Mouse (Mus musculus) intestine, embryonic 14.5 days (tissue): ENCODE data around the gene Dld. TPM values are rescaled to one million over a fixed set of nuclear protein-coding genes. Genes with fewer than 3 reads are reported as not detected.

Experiments
- ATAC-seq: fragments of 200-750 bp; cut with Nextera tagmentation; replicated peaks from 2 replicates; pipeline ENCODE4 v1.8.0; 2017; ENCODE audit warnings: low read depth, moderate number of reproducible peaks, moderate TSS enrichment, moderate library complexity; ENCODE audit not compliant: low FRiP score, low TSS enrichment
- DNase-seq: peaks from one replicate; pipeline ENCODE4 v3.0.0-alpha.2; 2018; ENCODE audit warnings: low spot score
- H3K27ac ChIP-seq: fragments of 300-500 bp; sonication (generic); 2 replicates; pipeline ENCODE4 v1.5.1; 2014; ENCODE audit warnings: low read depth, mild to moderate bottlenecking, control low read depth
- H3K27me3 ChIP-seq: fragments of 300-500 bp; sonication (generic); replicated peaks from 2 replicates; pipeline ENCODE4 v1.6.1; 2014; ENCODE audit warnings: low read length, control low read depth; ENCODE audit not compliant: control insufficient read depth, insufficient read depth
- H3K36me3 ChIP-seq: fragments of 300-500 bp; sonication (generic); 2 replicates; pipeline ENCODE4 v1.6.1; 2014; ENCODE audit warnings: low read length, control low read depth; ENCODE audit not compliant: control insufficient read depth, insufficient read depth
- H3K4me1 ChIP-seq: fragments of 300-500 bp; sonication (generic); replicated peaks from 2 replicates; pipeline ENCODE4 v1.6.1; 2014; ENCODE audit warnings: low read length, control low read depth, mixed read lengths; ENCODE audit not compliant: control insufficient read depth, insufficient read depth
- H3K4me2 ChIP-seq: fragments of 300-500 bp; sonication (generic); 2 replicates; pipeline ENCODE4 v1.6.1; 2014; ENCODE audit warnings: low read length
- H3K4me3 ChIP-seq: fragments of 300-500 bp; sonication (generic); 2 replicates; pipeline ENCODE4 v1.5.1; 2014; ENCODE audit warnings: low read depth, low read length, control low read depth, mixed read lengths
- H3K9ac ChIP-seq: fragments of 300-500 bp; sonication (generic); 2 replicates; pipeline ENCODE4 v1.6.1; 2014; ENCODE audit warnings: mild to moderate bottlenecking, low read length
- H3K9me3 ChIP-seq: fragments of 300-500 bp; sonication (generic); 2 replicates; pipeline ENCODE4 v1.6.1; 2016; ENCODE audit warnings: low read length, control low read depth; ENCODE audit not compliant: control insufficient read depth
- WGBS: fragments of 180-500 bp; shearing (Covaris S2); extraction: QIAGEN DNeasy Blood & Tissue Kit; methylation state at CpG from one replicate; pipeline ENCODE4 v1.1.7; 2014; 5-methylcytosine and 5-hydroxymethylcytosine counted together
- polyA plus RNA-seq: library from polyadenylated mRNA; unstranded; fragments of >200 nt; fragmentation: Nextera tagmentation; extraction: Ambion mirVana; gene quantifications from 2 replicates; pipeline ENCODE4 v1.2.1, GENCODE M21; 2014

Gene Dld
- polyA plus RNA-seq, 1 experiment from 2014 or later, result 128 TPM

DNA sequence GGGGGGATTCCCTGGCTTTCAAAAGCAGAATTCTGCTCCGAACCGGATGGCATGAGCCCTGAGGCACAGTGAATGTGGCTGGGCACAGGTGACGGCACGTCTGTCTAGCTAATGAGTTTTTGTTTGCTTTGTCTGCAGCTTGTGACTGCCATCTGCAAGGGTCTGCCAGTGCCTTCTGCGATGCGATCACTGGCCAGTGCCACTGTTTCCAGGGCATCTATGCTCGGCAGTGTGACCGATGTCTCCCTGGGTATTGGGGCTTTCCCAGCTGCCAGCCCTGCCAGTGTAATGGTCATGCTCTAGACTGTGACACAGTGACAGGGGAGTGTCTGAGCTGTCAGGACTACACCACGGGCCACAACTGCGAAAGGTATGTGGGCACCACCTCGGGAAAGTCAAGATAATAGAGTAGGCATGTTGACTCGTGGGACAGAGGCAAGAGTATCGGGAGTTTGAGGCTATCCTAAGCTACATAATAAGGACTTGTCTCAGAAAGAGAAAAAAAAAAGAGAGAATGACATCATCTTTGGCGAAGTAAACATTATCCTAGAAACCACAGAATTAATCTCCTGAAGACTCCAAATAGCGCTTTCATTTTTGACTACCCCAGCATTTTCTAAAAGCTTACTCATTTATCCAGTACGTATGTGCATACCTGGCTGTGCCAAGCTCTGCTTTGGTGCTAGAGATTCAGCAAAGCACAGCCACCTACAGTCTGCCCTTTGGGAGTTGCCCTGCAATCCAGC is 48.3 kb downstream of the Dld start:
- Histone ChIP-seq H3K4me3 (no peak overlapping the region), H3K9ac (no peak overlapping the region), H3K27me3 (no peaks in the 10 kb centered on the region), H3K4me2 (no peak overlapping the region), H3K4me1 (no peaks in the 10 kb centered on the region), H3K9me3 (no peaks in the 10 kb centered on the region), H3K27ac (no peak overlapping the region), H3K36me3 (peaks cover 100% of the 10 kb centered on the region)
- WGBS, result 91% methylated on average over 16 of the region's 16 CpGs
- ATAC-seq, result no peak
- DNase-seq, result no peak

DNA sequence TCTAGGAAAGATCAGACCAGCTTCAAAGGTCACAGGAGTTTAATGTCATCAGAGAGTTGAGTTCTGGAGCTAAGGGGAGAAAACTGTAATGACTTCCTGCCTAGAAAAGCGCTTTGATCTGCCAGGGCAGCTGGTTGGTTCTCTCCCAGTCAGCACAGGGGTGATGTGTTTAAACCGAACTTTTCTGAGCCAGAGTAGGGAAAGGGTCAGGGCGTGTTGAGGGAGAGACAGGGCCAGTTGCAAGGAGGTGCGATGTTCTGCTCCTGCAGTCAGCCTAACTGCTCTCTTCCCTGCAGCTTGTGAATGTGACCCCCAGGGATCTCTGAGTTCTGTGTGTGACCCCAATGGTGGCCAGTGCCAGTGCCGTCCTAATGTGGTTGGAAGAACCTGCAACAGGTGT is 49.0 kb downstream of the Dld start:
- H3K4me1 ChIP-seq, result no peaks in the 10 kb centered on the region
- no peaks in the 10 kb centered on the region for H3K27me3 ChIP-seq
- no peak overlapping the region for H3K27ac ChIP-seq
- WGBS, result 74% methylated on average over 5 of the region's 5 CpGs
- no peak overlapping the region for H3K9ac ChIP-seq
- no peak overlapping the region for H3K4me2 ChIP-seq
- H3K4me3 ChIP-seq, result no peak overlapping the region
- peaks cover 100% of the 10 kb centered on the region for H3K36me3 ChIP-seq
- no peak for DNase-seq
- ATAC-seq, result no peak
- H3K9me3 ChIP-seq, result no peaks in the 10 kb centered on the region

DNA sequence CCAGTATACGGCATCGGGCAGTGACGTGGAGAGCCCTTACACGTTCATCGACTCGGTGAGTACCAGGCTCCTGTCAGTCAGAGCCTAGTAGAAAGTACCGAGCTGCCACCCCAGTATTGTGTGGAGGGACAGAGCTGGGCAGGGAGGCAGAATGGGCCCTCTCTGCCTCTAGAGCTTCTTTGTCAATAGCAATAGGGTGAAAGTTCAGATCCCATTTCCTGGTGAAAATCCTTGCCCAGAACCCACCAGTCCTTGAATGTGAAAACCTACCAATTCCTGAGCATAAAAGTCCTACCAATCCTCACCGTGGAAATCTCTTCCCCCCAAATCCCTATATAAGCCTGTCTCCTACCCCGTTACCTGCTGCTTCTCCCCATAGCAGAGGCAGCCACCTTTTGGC is 51.0 kb downstream of the Dld start:
- Histone ChIP-seq H3K9ac (no peak overlapping the region), H3K9me3 (no peaks in the 10 kb centered on the region), H3K27ac (no peak overlapping the region), H3K4me2 (no peak overlapping the region), H3K27me3 (no peaks in the 10 kb centered on the region), H3K36me3 (peaks cover 93% of the 10 kb centered on the region), H3K4me1 (no peaks in the 10 kb centered on the region; the same call in 1 of the 2 replicates), H3K4me3 (no peak overlapping the region)
- no peak for DNase-seq
- no peak for ATAC-seq
- 93% methylated on average over 9 of the region's 9 CpGs for WGBS

DNA sequence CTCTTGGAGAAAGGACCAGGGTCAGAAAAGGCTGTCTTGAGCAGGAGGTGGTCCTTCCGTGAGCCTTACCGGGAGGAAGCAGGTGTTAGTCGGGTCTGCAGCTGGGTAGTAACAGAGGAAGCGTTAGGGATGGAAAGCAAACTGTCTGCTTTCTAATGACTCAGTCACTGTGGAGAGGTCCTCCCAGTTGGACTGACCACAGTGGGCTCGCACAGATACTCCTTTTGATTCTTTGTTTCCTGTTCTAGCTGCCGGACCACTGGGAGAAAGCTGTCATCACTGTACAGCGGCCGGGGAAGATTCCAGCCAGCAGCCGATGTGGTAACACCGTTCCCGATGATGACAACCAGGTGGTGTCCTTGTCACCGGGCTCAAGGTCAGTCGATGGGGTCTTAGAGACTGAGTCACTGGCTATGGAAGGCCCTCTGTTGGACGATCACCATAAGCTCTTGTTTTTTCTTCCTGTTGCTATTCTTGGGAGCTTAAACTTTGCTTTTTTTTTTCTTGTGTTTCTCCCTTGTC is 51.5 kb downstream of the Dld start:
- H3K27ac ChIP-seq, result no peak overlapping the region
- ATAC-seq, result no peak
- peaks cover 4% of the 10 kb centered on the region for H3K4me1 ChIP-seq
- H3K36me3 ChIP-seq, result peaks cover 93% of the 10 kb centered on the region
- H3K4me2 ChIP-seq, result no peak overlapping the region
- no peak overlapping the region for H3K4me3 ChIP-seq
- no peak overlapping the region for H3K9ac ChIP-seq
- no peaks in the 10 kb centered on the region for H3K9me3 ChIP-seq
- no peaks in the 10 kb centered on the region for H3K27me3 ChIP-seq
- 81% methylated on average over 14 of the region's 14 CpGs for WGBS
- DNase-seq, result no peak

DNA sequence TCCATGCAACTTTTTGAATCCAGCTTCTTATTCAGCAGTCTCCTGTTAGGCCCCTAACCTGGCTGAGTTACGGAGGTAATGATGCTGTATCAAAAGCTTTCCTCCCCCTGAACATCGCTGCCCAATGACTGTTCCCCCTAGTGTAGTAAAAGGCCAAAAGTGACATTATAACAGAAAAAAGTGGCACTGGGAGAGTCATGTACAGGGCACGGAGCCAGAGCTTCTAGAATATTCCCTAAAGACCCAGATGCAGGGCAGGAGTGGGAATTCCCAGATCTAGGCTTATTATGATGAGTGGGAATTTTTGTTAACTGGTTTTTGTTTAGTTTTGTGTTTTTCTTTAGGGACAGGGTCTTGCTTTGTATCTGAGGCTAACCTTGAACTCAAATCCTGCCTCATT is 52.1 kb downstream of the Dld start:
- no peak overlapping the region for H3K9ac ChIP-seq
- no peak overlapping the region for H3K4me2 ChIP-seq
- ATAC-seq, result no peak
- H3K4me1 ChIP-seq, result peaks cover 10% of the 10 kb centered on the region
- no peak overlapping the region for H3K27ac ChIP-seq
- no peaks in the 10 kb centered on the region for H3K9me3 ChIP-seq
- peaks cover 92% of the 10 kb centered on the region for H3K36me3 ChIP-seq
- no peak overlapping the region for H3K4me3 ChIP-seq
- DNase-seq, result no peak
- H3K27me3 ChIP-seq, result no peaks in the 10 kb centered on the region
- WGBS, result 94% methylated on average over 3 of the region's 3 CpGs

DNA sequence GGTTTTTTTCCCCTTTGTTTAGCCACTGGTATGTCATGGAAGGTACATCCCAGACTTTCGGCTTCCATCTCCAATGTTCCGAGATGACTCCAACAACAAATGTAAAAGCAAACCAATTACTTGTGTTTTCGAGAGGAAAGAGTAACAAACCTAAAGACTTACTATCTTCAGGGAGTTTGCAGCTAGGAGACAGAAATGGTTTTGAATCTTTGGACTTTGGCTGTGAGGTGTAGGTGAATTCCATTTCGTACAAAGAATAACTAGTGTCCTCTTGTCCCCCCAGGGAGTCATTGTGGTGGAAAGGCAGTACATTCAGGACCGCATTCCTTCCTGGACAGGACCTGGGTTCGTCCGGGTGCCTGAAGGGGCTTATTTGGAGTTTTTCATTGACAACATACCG is 52.7 kb downstream of the Dld start:
- DNase-seq, result no peak
- Histone ChIP-seq H3K9me3 (no peaks in the 10 kb centered on the region), H3K4me1 (peaks cover 16% of the 10 kb centered on the region), H3K36me3 (peaks cover 92% of the 10 kb centered on the region), H3K9ac (no peak overlapping the region), H3K27me3 (no peaks in the 10 kb centered on the region), H3K4me3 (no peak overlapping the region), H3K27ac (no peak overlapping the region), H3K4me2 (no peak overlapping the region)
- no peak for ATAC-seq
- 89% methylated on average over 8 of the region's 8 CpGs for WGBS

DNA sequence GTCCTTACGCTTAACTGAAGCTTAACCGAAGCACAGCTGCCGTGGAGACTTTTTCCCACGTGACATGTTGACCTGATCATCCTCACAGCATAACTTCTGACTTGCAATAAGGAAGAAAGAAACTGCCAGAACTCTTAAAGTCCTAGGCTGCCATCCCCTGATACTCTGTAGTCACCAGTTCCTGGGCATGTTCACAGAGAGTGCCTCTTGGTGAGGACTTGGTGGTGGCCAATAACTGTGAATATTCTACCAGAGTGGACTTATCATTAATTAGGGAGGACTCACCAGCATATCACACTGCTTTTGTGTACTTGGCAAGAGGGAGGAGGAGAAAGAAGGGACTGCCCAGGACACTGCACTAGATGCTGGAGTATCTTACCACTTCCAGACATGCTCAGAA is 53.1 kb downstream of the Dld start:
- no peaks in the 10 kb centered on the region for H3K9me3 ChIP-seq
- no peaks in the 10 kb centered on the region for H3K27me3 ChIP-seq
- H3K9ac ChIP-seq, result no peak overlapping the region
- H3K27ac ChIP-seq, result no peak overlapping the region
- WGBS, result 83% methylated on average over 4 of the region's 4 CpGs
- no peak overlapping the region for H3K4me2 ChIP-seq
- ATAC-seq (no peak), DNase-seq (no peak)
- peaks cover 89% of the 10 kb centered on the region for H3K36me3 ChIP-seq
- H3K4me3 ChIP-seq, result no peak overlapping the region
- H3K4me1 ChIP-seq, result peaks cover 16% of the 10 kb centered on the region

DNA sequence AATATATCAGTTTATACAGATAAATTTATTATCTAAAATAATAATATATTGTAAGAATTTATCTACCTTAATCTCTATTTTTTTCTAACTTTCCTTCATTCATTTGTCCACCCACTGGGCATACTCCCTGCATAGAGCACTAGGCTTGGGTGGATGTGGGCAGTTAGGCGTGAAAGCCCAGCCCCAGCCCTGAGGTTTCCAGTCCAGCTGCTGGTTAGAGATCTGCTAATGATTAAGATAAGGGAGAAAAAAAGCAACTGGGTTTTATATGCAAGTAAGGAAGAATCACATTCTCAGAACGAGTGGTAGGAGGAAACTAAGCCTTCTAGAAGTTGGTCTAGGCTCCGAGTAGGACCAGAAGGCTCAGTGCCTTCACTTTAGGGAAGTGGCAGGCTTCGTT is 55.2 kb downstream of the Dld start:
- ATAC-seq, result no peak
- H3K36me3 ChIP-seq, result peaks cover 87% of the 10 kb centered on the region
- H3K27me3 ChIP-seq, result no peaks in the 10 kb centered on the region
- no peaks in the 10 kb centered on the region for H3K9me3 ChIP-seq
- WGBS, result 74% methylated on average over 4 of the region's 4 CpGs
- no peak for DNase-seq
- H3K27ac ChIP-seq, result no peak overlapping the region
- H3K4me3 ChIP-seq, result no peak overlapping the region
- no peak overlapping the region for H3K4me2 ChIP-seq
- H3K9ac ChIP-seq, result no peak overlapping the region
- H3K4me1 ChIP-seq, result peaks cover 16% of the 10 kb centered on the region

DNA sequence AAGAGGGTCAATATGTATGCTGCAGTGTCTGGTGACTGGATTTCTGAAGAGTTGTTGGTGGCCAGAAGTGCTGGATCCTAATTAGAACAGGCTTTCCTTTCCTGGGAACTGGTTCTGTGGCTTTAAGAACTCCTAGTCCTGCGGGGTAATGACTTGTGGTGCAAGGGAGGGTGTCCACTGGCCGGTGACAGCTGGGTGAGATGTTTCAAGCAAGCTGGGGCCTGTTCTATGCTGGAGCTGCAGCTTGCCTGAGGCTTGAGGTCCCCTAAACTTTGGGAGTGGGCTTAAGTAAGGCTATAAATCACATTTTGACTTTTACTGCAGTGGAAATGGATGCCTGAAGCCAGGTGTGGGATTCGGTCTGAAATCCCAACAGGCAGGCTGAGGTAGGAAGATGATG is 55.7 kb downstream of the Dld start:
- Histone ChIP-seq H3K27me3 (no peaks in the 10 kb centered on the region), H3K9ac (no peak overlapping the region), H3K36me3 (peaks cover 87% of the 10 kb centered on the region), H3K9me3 (no peaks in the 10 kb centered on the region), H3K4me2 (no peak overlapping the region), H3K27ac (peak overlapping the region; percentile 40; the same call in 1 of the 2 replicates), H3K4me1 (peaks cover 16% of the 10 kb centered on the region), H3K4me3 (no peak overlapping the region)
- DNase-seq, result no peak
- 25% methylated on average over 3 of the region's 3 CpGs for WGBS
- 0 out of 2 replicates have a peak, but pooled peaks have one; percentile 39 for ATAC-seq
